Mouse (Mus musculus): ENCODE measurements around the gene Pmis2. TPM values are rescaled to one million over a fixed set of nuclear protein-coding genes. Genes with fewer than 3 reads are reported as not detected.

The Pmis2 gene
- total RNA-seq (2021), result not detected

- DNase-seq, result no peak
Measured at GRCm38 (mm10) chr7:30671480-30671879, at the start of gene Pmis2. Pmis2 (minus strand) TSS chr7:30671605.

GRCm38 (mm10) chr7:30719669-30720068 is 48.3 kb upstream of the Pmis2 start:
- no peak for DNase-seq

GRCm38 (mm10) chr7:30717716-30718046 is 46.3 kb upstream of the Pmis2 start:
- no peak for DNase-seq

DNA sequence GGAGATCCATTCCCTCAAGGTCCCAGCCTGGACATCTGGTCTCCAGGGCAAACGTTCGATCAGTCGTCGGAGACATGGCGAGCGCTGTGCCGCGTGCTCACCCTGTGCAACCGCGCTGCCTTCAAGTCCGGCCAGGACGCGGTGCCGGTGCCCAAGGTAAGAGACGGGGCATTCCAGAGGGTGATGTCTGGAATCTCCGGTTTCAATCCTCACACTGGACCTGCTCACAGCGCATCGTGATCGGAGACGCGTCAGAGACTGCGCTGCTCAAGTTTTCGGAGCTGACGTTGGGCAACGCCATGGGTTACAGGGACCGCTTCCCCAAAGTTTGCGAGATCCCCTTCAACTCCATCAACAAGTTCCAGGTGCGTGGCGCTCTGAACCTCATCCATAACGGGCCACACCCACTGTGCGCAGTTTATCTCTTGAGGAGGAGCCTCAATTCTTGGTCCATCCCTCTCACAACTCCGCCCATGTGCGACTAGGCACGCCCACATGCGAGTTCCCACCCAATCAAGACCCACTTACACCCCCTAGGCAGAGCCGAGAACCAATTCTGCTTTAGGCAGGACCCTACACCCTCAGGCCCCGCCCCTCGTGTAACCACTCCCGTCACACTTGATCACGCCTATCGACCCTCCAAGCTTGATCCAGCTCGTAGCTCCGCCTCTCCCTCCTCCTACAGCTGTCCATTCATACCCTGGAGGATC is 45.8 kb upstream of the Pmis2 start:
- peak; percentile 39 to 46 for DNase-seq

- no peak for DNase-seq
Measured at GRCm38 (mm10) chr7:30711942-30712341, 40.5 kb upstream of the Pmis2 start, which contains the start of gene Atp4a. Atp4a (plus strand) TSS chr7:30712209.

- no peak for DNase-seq
Measured at GRCm38 (mm10) chr7:30707441-30707840, 36.0 kb upstream of the Pmis2 start.

GRCm38 (mm10) chr7:30706214-30706882 is 34.9 kb upstream of the Pmis2 start:
- DNase-seq, result no peak

DNA sequence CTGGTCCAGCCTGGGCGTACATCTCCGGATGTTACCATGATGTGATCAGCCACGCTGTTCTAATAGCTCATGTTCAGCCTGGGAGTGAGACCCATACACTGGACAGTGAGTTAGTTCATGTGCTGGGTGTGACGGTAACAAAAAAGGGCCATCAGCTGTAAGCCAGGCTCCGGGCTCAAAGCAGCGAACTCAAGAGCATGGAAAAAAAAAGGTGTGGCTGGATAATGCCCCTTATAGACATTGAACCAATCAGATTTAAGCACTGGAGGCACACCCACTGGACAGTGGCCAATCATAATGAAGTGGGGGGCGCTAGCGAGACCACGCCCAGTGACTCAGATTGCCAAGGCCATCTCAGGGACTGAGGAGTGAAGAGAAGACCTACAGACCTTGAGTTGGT is 27.2 kb upstream of the Pmis2 start, which contains the start of gene 2200002J24Rik:
Gene 2200002J24Rik, plus strand, starts transcription at position 338 of the 400 bp plus-strand sequence.
- DNase-seq, result no peak

GRCm38 (mm10) chr7:30698101-30698500 is 26.7 kb upstream of the Pmis2 start:
- no peak for DNase-seq

DNA sequence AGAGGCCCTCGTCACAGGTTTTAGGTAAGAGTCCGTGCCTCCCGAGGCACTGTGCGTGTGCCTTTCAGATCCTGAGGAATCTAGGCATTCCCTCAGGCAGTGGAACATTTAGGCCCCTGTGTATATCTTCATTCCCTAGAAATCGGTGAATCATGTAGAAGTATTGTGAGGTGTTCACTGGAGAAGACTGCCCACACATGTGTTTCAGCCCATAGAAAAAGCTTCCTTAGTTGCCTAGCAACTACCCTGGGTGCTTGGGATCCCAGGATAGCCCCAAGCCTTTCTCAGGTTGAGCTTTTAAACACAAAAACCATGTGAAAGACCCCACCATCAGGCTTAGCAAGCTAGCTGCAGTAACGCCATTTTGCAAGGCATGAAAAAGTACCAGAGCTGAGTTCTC is 16.9 kb upstream of the Pmis2 start:
- no peak for DNase-seq

- DNase-seq, result no peak
Measured at GRCm38 (mm10) chr7:30683425-30683824, 12.0 kb upstream of the Pmis2 start.

DNA sequence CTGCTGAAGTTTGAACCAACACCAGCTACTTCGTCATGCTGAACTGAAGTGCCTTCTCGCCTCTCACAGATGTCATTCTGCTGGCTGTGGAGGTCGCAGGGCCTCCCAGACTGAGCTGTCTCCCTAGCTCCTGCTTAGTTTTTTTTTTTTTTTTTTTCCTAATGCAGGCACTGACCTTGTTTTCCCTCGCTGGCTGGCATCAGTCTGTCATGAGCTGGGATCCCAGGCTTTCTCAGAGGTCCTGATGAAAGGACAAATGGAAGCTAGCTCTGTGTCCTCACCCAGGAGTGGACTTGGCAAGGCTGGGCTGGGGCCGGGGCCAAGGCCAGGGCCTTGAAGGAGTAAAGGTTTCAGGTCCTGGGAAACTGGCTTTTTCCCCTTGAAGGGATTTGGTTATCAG is 10.5 kb upstream of the Pmis2 start:
- no peak for DNase-seq

GRCm38 (mm10) chr7:30678263-30678975 is 7.0 kb upstream of the Pmis2 start:
- DNase-seq, result peak in 1 of 2 experiments; percentile 7

- DNase-seq, result no peak
Measured at GRCm38 (mm10) chr7:30669229-30669628, 2.2 kb downstream of the Pmis2 start.

DNA sequence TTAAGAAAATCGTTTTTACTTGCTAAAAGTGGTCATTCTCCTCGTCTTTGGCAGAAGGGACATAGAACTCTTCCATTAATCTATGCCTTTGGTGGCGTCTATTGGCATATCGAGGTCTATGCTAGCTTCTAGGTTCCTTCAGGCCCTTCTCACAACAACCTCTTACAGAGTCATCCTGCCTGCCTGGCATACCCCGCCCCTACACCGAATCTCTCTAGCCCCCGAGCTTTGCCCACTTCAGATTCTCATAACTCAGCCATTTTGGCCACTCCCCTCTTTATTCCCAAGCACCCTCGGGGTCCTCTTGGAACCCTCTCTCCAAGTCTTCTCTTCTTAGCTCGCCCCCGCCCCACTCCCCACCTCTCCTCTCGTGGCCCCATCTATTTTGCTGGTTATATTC is 6.1 kb downstream of the Pmis2 start:
- DNase-seq, result no peak

DNA sequence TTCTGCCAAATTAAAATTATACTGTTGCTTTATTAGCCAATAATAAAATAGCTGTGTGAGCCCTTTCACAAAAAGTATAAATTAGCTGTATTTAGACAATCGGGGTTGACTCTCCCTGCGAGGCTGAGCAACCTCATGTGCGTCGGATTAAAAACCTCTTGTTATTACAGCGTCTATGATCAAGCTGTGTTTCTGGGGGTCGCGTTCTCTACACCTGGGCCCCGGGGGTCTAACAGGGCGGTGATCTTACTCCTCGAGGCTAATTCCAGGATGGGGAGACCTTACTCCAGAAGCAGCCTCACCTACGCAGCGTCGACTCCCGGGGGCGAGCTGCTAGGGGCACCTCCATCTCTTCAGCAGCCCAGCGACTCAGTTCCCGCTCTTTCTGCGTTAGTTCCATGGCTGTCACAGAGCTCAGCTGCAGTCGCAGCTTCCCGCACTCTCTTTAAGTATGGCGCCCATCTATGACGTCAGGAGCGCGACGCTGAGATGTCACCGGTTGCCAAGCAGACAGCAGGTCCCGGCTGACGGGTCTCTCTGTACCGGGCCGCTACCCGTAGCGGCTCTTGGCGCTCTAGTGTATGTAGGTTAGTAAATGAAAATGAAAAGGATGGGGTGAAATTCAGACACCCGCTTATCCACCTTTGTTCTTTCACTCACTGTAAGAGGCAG is 6.7 kb downstream of the Pmis2 start, which contains the start of gene Haus5:
Gene Haus5, minus strand, starts transcription at position 466 of the 672 bp plus-strand sequence.
- DNase-seq, result peak; percentile 86 to 87

DNA sequence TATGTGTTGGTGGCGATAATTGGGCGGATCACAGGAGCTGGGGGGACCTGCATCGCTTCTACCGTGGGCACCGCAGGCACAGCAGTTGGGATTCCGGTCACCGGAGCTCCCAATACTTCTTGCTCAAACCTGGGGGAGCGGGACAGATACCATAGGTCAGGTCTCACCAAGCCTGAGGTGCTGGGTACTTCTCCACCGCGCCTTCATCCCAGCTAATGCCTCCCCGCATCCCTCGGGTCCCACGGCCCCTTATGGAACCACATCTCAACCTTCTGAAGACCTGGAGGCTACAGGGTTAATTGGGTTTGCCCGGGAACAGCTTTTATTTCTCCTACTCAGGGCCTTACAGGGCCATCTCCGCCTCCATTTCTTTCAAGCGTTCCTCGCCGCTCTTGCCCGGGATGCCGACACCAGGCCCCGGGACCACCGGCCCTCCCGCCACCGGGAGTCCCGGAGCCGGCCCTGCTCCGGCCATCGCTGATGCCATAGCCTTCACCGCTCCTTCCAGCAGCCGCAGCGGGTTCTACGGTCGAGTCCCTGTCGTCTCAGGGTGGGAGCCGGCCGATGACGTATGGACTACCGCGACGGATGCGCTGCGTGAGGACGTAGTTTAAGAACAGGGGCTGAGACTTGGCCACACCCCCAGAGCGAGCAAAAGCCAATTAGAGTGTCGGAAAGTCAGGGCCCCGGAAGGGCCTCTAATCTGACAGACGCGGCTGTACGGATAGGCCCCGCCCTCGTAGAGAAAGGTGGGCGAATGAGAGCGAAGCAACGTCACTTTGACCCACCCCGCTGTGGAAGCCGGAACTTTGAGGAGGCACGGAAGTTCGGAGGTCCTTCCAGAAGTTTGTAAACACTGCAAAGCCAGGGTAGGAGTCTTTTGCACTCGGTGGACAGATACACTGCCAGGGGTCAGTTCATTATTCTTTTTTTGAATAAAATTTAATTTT is 21.5 kb downstream of the Pmis2 start, which contains the start of gene Rbm42:
Gene Rbm42, minus strand, starts transcription at position 727 of the 950 bp plus-strand sequence.
- peak; percentile 98 to 99 for DNase-seq

- DNase-seq, result no peak
Measured at GRCm38 (mm10) chr7:30639083-30639482, 32.3 kb downstream of the Pmis2 start.

DNA sequence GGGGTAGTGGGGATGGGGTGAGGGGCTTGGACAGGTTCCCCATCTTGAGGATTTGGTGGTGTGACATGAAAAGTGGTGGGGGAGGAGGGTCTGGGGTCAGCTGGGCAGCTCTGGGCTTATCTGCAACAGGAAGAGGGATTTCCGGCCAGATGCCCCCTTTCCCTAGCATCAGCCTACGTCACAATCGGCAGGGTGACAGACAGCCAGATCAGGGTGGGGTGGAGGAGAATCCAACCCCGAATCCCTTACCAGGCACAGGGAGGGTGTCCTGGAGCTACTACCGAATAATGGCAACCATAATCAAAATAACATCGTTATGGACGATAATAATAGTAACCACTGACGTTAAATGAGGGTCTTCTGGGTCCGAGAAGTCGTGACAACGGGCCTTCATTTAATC is 35.0 kb downstream of the Pmis2 start:
- DNase-seq, result no peak

DNA sequence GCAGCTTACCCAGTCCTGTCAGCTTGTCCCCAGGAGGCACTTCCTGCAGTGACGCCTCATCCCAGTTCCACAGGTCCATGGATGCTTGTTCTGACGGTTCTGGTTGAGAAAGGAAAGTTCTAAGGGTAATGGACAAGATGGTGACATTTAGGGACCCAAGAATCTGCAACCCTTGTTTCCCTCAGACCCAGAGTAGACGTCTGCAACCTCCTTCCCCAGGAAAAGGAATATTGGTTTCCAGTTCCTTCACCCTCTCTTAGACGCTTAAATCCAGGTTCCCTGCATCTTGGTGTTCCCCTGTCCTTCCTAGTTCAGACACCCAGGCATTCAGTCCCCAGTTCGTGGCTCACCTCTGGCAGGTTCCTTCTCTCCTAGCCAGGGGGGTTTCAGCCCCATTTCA is 35.7 kb downstream of the Pmis2 start, which contains the start of gene Etv2:
Gene Etv2, minus strand, starts transcription at position 101 of the 400 bp plus-strand sequence.
- no peak for DNase-seq

GRCm38 (mm10) chr7:30634621-30635020 is 36.8 kb downstream of the Pmis2 start:
- no peak for DNase-seq

All from layer of hippocampus, postnatal 36 days (tissue).